Mouse (Mus musculus) lung, postnatal 10 days (tissue): Measurements from ENCODE around the gene Olfr1427.
"Not testable (repeated sequence)": the region's sequence is repeated elsewhere in the genome, so short reads cannot be mapped to it uniquely, and the experiment has no call there.

Source experiments
- DNase-seq: peaks from one replicate; pipeline ENCODE4 v3.0.0; 2021

The Olfr1427 gene

DNA sequence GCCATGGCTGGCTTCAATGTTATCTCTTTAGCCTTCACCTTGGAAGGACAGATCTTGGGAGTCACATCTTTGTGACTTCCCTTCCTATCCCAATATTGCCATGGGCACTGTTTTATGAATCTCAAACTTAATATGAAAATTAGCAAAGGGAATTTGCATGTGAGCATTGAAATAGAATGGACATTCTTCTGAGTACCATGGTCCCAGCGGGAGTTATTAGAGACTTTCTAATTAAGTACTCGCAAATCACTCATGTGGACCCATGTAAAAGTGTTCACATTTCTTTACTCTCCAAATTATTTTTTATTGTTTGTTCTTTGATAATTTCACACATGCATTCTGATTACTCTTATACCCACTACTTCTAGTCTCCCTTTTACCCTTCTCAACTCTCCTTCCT, at the start of gene Olfr1427:
Gene Olfr1427, minus strand, starts transcription at position 101 of the 400 bp plus-strand sequence.
- DNase-seq = no peak

DNA sequence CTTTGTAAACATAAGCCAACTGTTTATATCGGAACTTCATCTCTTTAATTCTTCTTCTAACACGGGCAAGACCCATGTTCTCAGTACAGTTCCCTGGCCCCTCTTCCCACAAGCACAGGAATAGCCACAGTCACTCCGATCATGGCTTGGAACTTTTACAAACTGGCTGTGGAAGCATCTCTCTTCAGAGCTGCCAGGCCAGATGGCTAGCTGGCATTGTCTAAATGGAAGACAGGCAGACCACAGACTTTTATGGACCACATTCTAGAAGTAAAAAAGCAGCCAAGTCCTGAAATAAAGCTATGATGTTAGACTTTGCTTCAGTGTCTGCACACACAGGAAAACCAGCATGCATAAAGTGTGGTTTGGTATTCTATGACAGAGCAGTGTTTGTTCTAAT, 42.3 kb upstream of the Olfr1427 start:
- no peak for DNase-seq

DNA sequence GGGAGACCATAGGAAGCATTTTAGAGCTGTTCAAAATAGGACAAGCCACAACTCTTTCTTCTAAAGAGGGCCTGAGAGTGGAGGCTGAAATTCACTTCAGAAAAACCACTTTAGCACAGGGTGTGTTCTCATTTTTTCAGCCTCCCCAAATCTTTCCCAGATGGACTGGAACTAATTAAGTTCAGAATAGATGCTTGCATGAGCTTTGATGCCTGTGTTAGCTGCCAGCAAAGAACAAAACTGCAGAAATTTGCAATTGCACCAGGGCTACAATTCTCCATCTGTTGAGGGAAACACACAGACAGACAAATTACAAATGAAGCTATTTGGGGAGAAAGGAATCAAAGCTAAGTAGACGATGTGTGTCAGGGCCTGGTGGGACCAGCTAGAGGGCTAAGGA, 40.2 kb upstream of the Olfr1427 start:
- no peak for DNase-seq

DNA sequence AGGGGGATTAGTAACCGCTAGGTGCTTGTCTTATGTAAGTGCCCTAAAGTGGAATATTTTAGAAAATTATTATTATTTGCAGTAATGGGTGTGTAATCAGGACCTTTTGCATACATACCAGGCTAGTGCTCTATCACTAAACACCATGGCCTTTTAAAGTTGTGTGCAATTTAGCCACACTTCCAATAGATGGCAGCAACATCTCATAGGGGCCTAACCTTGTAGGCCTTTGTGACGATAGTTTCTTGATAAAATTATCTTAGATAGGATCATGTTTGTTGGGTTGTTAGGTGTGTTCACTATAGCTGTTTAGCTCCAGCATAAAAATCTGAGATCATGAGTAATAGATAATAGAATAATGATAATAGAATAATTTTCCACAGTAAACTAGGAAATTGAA, 31.2 kb upstream of the Olfr1427 start:
- peak; percentile 27 for DNase-seq

DNA sequence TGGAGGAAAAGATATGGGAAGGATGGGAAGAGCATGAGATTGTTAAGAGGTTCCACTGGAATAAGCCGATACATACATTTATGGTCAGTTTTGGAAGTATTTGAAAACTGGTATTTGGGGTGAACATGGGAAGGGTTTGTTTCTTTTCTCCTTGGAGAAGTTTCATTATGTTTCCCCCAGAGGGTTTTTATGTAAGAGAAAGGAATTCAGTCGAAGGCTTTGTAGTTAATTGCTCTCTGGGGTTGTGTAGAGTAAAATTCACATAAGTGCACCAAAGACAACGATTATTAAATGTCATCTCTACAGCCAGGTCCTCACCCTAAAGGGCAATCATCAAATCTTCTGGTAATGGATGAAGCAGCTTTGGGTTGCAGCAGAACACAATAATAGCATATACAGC, 20.0 kb upstream of the Olfr1427 start, which contains the start of gene Olfr76:
Gene Olfr76, minus strand, starts transcription at position 101 of the 400 bp plus-strand sequence.
- no peak for DNase-seq

DNA sequence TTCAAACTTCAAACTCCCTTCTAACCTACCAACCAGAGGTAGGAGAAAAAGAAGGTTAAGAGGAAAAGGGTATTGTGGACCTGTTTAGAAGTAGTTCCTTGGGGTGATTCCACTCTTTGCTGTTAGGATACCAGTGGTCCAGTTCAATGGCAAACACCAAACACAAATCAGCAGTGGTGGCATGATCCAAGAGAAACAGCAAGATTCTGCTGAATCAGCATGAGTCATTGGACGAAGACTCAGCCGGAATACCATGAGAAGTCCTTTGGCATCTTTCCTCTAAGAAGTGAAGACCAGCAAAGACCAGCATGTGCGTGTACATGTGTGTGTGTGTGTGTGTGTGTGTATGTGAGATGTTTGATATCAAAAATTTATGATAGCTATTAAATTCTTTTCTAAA, 13.3 kb upstream of the Olfr1427 start:
- no peak for DNase-seq

DNA sequence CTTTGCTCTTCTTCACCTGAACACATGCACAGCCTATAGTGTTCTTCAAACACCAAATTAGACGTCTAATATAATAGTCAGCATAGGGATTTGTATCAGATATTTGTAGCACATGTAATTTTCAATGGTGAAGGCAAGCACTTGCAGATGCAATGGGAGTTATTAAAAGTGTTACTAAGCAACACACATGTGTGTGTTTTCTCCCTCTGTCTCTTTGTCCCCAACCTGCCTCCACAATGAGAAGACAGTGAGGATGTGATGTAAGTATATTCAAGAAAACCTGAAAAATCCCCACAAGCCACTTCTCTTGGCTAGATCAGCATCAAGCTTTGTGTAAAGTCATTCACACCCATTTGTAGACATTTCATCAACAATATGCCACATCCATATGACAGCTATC, 12.7 kb upstream of the Olfr1427 start, which contains the start of gene Olfr1428:
Gene Olfr1428, minus strand, starts transcription at position 101 of the 400 bp plus-strand sequence.
- DNase-seq = no peak

DNA sequence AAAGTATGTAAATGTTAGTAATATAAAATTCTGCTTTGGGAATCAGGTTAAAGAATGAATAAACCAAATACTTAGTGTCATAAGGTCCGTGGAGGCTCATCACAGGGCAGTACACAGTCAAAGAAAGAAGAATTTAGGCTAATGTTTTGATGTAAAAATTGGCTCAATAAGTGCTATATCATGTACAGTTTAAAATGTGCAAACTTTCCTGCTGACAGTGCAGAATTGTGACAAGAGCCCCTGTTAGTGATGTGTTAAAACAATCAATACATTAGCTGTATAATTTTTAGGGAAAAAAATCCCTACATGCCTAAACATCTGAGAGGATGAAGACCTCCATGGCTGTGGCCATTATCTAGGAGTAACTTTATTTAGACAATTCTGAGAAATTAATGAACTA, 10.7 kb upstream of the Olfr1427 start:
- DNase-seq = no peak

DNA sequence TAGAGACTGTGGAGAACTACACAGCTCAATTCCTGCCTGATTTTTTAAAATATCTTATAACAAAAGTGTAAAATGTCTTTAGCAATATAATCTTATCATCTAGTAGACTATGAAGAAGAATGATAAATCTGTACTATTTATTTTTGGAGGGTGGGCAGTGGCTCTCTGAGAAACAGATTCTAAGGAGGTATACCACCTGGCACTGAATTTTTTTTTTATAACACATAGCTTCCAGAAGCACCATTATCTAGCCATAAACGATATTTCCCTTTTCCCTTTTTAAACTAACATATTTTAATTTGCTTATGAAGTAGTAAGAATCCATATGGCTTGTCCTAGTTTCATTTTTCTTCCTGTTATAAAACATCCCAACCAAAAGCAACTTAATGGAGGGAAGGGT, 1.4 kb upstream of the Olfr1427 start:
- no peak for DNase-seq

DNA sequence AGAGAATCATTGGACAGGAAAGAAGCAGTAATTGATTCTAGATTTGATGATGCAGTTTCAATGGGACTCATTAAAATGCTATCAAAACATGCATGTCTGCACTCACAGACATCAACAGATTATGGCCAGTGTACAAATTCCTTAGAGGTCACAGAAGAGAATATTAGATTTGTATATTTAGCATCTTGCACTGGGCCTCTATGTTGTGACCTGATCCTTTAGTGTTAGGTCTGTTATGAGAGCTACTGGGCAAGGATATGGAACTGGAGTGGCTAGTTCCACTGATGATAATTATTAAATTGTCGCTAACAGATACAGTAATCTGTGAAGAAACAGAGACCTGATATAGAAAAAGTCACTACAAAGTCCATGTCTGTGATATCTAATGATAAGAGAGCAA, 11.2 kb downstream of the Olfr1427 start, which contains the start of gene Olfr1426:
Gene Olfr1426, minus strand, starts transcription at position 101 of the 400 bp plus-strand sequence.
- no peak for DNase-seq

DNA sequence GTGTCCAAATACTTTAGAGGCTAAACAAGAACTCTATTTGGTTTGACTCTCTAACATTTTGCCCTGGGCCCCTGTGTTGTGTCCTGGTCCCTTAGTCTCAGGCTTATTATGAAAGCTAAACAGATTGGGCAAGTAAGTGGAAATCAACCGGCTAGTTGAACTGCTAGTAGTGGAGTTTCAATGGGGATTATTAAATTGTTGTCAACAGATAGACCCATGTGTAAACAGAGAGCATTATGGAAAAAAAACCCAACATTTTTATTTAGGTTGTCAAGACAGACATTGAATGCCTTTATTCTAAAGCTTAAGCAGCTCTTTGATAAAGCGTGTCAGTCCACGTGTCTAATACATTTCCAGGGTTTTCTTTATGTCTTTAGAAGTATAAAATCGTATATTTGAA, 25.5 kb downstream of the Olfr1427 start, which contains the start of gene Olfr1425:
Gene Olfr1425, minus strand, starts transcription at position 101 of the 400 bp plus-strand sequence.
- not testable (repeated sequence) for DNase-seq

DNA sequence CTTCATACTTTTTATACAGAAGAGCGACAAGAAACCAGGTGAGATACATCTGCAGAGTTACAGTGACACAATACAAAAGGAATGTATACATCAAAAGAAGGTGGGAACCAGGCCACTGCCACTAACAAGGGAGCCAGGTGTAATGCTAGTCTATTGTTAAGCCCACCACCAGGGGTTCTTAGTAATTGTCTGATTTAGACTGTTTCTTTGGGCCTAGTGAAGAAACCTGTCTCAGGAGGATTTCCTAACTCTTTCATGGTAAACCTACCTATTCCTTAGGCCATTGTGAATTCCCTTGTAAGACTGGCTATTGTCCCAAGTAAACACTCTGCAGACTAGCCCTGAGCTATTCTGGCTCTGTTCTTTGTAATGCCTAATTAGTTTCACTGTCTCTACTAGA, 33.6 kb downstream of the Olfr1427 start:
- not testable (repeated sequence) for DNase-seq

DNA sequence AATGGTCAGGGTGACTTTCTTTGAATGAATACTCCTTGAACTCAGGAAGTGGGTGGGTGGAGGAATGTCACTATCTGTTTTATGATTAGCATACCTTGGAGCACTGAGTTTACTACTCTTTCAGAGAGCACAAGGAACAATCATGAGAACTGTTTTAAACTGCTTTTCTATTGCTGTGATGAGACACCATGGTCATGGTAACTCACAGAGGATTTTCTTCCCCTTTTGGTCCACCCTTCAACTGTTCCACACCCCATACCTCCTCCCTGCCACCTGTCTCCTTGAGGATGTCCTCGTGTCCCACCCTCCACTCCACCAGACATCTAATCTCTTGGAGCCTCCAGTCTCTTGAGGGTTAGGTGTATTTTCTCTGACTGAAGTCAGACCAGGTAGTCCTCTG, 35.3 kb downstream of the Olfr1427 start:
- not testable (repeated sequence) for DNase-seq

DNA sequence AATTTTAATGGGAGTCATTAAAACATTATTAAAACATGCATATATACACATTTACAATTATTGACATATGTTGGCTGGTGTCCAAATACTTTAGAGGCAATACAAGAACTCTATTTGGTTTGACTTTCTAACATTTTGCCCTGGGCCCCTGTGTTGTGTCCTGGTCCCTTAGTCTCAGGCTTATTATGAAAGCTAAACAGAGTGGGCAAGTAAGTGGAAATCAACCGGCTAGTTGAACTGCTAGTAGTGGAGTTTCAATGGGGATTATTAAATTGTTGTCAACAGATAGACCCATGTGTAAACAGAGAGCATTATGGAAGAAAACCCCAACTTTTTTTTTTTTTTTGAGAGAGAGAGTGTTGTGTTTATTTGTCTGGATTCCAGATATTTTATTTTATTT, 40.6 kb downstream of the Olfr1427 start, which contains the start of gene Olfr1424:
Gene Olfr1424, minus strand, starts transcription at position 101 of the 400 bp plus-strand sequence.
- DNase-seq = not testable (repeated sequence)
